Mouse (Mus musculus): ENCODE data around the gene Mertk. TPM values are rescaled to one million over a fixed set of nuclear protein-coding genes. Genes with fewer than 3 reads are reported as not detected.

The Mertk gene
- polyA plus RNA-seq, 1 experiment, result 9.2 TPM

DNA sequence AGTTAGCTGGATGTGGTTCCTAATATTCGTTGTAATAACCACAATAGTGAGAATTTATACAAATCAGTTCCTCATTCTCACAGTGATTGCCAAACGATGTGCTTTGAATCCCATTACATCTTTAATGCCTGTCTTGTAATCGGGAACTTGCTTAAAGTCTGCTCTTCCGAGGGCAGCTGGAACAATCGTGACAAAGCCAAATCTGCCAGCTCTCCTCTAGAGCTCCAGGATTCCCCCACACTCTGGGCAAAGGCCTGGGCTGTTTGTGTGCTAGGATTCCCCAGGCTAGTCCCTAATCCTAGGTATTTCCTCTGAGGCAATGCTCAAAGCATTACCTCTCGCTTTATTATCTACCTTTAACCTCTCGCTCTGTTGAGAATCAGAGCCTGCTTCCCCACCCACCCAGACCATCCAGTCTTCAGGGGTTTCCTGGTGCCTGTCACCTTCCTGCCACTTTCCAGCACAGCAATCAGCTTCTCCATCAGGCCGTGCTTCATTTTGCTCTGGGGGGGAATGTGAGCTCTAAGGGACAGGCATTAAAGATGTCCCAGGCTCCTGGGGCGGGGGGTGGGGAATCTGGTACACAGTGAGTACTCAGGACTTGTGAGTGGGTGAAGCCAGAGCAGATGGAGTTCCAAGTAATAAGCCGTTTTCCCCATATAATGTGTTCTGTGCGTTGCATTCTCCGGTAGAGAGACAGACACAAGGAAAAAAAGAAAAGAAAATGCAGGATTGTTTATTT lies 47.3 kb downstream of the Mertk start:
- no peaks in the 10 kb centered on the region for H3K27me3 ChIP-seq (ENCODE audit: control insufficient read depth, insufficient read depth, low read length)
- peaks cover 2% of the 10 kb centered on the region; the same call in 1 of the 2 replicates for H3K4me1 ChIP-seq (ENCODE audit: control insufficient read depth, insufficient read depth, insufficient read length)
- TF ChIP-seq CTCF (IDR thresholded peaks at IDR 0.05; ENCODE audit: extremely low read depth, insufficient read depth, insufficient read length, insufficient replicate concordance) (no peak), POLR2A (IDR thresholded peaks at IDR 0.05; ENCODE audit: low read depth, low read length) (no peak)
- H3K4me3 ChIP-seq (ENCODE audit: extremely low read depth, insufficient read depth, insufficient read length), result no peak overlapping the region
- DNase-seq (ENCODE audit: low read depth in 1 of 2, low spot score in 2 of 2), result no peak
- no peaks in the 10 kb centered on the region for H3K36me3 ChIP-seq (ENCODE audit: control insufficient read depth, insufficient read depth, low read length)
- 66% methylated on average over 12 of the region's 12 CpGs for WGBS
- H3K27ac ChIP-seq (ENCODE audit: insufficient read depth, low read length), result peak overlapping the region; percentile 58

DNA sequence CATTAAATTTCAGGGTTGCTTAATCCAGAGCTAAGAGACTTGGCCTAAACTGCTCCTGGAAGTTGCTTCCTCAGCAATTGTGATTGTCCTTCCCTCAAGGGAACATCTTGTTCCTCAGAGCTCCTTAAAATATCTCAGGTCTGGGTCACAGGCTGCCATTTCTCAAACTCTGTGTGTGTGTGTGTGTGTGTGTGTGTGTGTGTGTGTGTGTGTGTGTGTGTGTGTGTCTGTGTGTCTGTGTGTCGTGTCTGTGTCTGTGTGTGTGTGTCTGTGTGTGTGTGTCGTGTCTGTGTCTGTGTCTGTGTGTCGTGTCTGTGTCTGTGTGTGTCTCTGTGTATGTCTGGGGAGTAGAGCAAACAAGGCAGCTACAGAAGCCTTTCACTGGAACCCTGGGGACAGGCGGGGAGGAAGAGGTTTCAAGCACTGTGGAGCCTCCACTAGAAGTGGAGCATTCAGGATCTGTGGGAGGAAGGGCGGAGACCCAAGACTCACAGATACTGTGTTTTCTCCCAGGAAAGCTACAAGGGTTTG lies 47.9 kb downstream of the Mertk start:
- WGBS, result 74% methylated on average over 5 of the region's 5 CpGs
- DNase-seq (ENCODE audit: low read depth in 1 of 2, low spot score in 2 of 2), result no peak

DNA sequence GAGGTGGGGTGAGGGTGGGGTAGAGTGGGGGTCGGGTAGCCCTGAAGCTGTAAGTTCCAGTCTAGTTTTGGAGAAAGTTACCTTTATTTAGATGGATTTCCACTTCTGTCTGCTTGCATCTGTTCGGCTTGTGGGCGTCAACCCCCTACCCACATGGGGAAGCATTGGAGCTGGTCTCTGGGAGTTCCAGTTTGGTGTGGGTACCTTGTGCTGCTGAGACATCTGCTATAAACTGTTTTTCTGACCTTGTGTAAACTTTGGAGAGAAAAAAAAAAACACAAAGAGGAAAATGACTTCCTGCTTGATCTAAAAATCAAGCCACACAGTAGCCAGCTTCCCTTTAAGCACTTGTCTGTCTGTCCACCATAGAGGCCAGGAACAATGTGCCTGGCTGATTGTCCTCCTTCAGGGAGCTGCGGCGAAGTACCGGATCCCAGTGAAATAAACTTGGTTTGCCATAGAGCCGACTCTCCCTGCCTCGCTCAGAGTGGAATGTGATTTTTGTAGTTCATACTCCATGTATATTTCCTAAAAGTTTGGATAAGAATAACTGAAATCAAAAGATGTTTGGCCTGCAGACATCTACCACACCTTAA lies 48.8 kb downstream of the Mertk start:
- Histone ChIP-seq H3K36me3 (ENCODE audit: control insufficient read depth, insufficient read depth, low read length) (no peaks in the 10 kb centered on the region), H3K4me1 (ENCODE audit: control insufficient read depth, insufficient read depth, insufficient read length) (peaks cover 2% of the 10 kb centered on the region; the same call in 1 of the 2 replicates), H3K27ac (ENCODE audit: insufficient read depth, low read length) (peak overlapping the region; percentile 68; the same call in 1 of the 2 replicates), H3K4me3 (ENCODE audit: extremely low read depth, insufficient read depth, insufficient read length) (no peak overlapping the region), H3K27me3 (ENCODE audit: control insufficient read depth, insufficient read depth, low read length) (no peaks in the 10 kb centered on the region)
- no peak for DNase-seq (ENCODE audit: low read depth in 1 of 2, low spot score in 2 of 2)
- WGBS, result 54% methylated on average over 8 of the region's 8 CpGs
- TF ChIP-seq POLR2A (IDR thresholded peaks at IDR 0.05; ENCODE audit: low read depth, low read length), result no peak
- no peak for TF ChIP-seq CTCF (IDR thresholded peaks at IDR 0.05; ENCODE audit: extremely low read depth, insufficient read depth, insufficient read length, insufficient replicate concordance)

More for the DNA sequence above, 47.9 kb downstream of the Mertk start:
- peaks cover 2% of the 10 kb centered on the region; the same call in 1 of the 2 replicates for H3K4me1 ChIP-seq (ENCODE audit: control insufficient read depth, insufficient read depth, insufficient read length)
- no peak overlapping the region for H3K4me3 ChIP-seq (ENCODE audit: extremely low read depth, insufficient read depth, insufficient read length)
- no peaks in the 10 kb centered on the region for H3K36me3 ChIP-seq (ENCODE audit: control insufficient read depth, insufficient read depth, low read length)
- peak overlapping the region; percentile 68 for H3K27ac ChIP-seq (ENCODE audit: insufficient read depth, low read length)
- TF ChIP-seq CTCF (IDR thresholded peaks at IDR 0.05; ENCODE audit: extremely low read depth, insufficient read depth, insufficient read length, insufficient replicate concordance) (no peak), POLR2A (IDR thresholded peaks at IDR 0.05; ENCODE audit: low read depth, low read length) (no peak)
- no peaks in the 10 kb centered on the region for H3K27me3 ChIP-seq (ENCODE audit: control insufficient read depth, insufficient read depth, low read length)

DNA sequence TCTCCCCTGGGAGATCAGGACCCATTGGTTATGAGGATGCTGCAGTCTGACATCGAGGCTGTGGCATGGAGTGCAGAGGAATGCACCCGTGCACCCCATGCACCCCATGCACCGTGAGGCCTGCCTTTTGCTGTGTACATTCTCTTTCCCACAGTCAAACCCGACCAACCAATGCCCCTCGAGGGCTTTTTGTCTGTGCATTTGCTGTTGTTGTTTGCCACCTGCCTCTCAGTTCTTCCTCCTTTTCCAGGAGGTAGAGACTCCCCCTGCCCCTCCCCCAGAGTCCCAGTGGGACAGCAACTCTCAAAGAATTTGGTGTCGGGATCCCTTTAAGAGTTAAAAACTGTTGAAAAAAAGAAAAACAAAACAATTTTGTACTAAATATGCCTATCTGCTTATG lies 49.4 kb downstream of the Mertk start:
- Histone ChIP-seq H3K36me3 (ENCODE audit: control insufficient read depth, insufficient read depth, low read length) (no peaks in the 10 kb centered on the region), H3K27ac (ENCODE audit: insufficient read depth, low read length) (peak overlapping the region; percentile 47), H3K4me1 (ENCODE audit: control insufficient read depth, insufficient read depth, insufficient read length) (peaks cover 2% of the 10 kb centered on the region; the same call in 1 of the 2 replicates), H3K27me3 (ENCODE audit: control insufficient read depth, insufficient read depth, low read length) (no peaks in the 10 kb centered on the region), H3K4me3 (ENCODE audit: extremely low read depth, insufficient read depth, insufficient read length) (no peak overlapping the region)
- no peak for DNase-seq (ENCODE audit: low read depth in 1 of 2, low spot score in 2 of 2)
- 65% methylated on average over 6 of the region's 6 CpGs for whole genome bisulfite sequencing
- TF ChIP-seq POLR2A (IDR thresholded peaks at IDR 0.05; ENCODE audit: low read depth, low read length) (no peak), CTCF (IDR thresholded peaks at IDR 0.05; ENCODE audit: extremely low read depth, insufficient read depth, insufficient read length, insufficient replicate concordance) (no peak)

DNA sequence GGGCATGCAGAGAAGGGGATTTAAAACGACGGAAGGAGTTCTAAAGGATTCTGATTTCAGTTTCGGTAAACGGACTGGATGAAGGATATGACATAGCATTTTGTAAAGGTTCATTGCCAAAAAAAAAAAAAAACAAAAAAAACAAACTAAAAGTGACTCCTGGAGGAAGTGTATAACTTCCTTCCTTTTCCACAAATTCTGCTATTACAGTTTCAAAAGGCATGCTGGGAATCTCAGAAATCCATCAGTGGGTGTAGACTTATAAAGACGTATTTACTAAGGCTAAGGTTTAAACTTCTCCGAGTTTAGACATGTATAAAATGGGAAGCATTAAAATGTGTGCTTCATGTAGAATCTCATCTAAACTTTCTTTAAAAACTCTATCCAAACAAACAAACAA lies 52.3 kb downstream of the Mertk start:
- H3K36me3 ChIP-seq (ENCODE audit: control insufficient read depth, insufficient read depth, low read length), result no peaks in the 10 kb centered on the region
- H3K27ac ChIP-seq (ENCODE audit: insufficient read depth, low read length), result no peak overlapping the region
- H3K4me3 ChIP-seq (ENCODE audit: extremely low read depth, insufficient read depth, insufficient read length), result no peak overlapping the region
- TF ChIP-seq POLR2A (IDR thresholded peaks at IDR 0.05; ENCODE audit: low read depth, low read length), result no peak
- no peak for TF ChIP-seq CTCF (IDR thresholded peaks at IDR 0.05; ENCODE audit: extremely low read depth, insufficient read depth, insufficient read length, insufficient replicate concordance)
- no peak for DNase-seq (ENCODE audit: low read depth in 1 of 2, low spot score in 2 of 2)
- 28% methylated on average over 6 of the region's 6 CpGs for WGBS
- no peaks in the 10 kb centered on the region for H3K27me3 ChIP-seq (ENCODE audit: control insufficient read depth, insufficient read depth, low read length)
- peaks cover 2% of the 10 kb centered on the region; the same call in 1 of the 2 replicates for H3K4me1 ChIP-seq (ENCODE audit: control insufficient read depth, insufficient read depth, insufficient read length)

DNA sequence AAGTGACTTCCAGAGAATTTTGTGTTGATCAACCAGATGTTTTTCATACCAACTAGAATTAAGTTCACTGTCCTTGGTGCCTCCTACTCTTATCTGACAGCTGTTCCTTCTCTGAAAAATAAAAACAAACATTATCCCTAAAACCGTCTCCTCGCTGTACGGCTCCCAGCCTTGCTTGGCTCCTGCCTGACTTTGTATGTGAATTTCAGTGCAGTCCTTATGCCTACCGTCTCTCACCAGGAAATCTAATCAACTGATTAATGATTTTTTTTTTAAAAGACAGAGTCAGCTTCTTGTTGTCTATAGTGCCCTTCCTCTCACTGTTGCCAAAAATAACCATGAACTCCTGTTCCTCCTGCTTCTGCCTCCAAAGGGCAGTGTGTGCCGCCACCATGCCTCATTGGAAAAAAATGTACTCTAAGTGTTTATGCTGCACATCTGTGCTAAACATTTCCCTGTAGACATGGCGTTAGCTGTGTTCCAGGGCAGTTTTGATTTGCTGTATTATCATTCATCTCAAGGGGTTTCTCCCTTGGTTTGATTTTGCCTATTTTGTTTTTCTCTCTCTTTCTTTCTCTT lies 54.6 kb downstream of the Mertk start:
- WGBS, result 73% methylated on average over 6 of the region's 6 CpGs

More for the DNA sequence above, 54.6 kb downstream of the Mertk start:
- Histone ChIP-seq H3K4me3 (ENCODE audit: extremely low read depth, insufficient read depth, insufficient read length) (no peak overlapping the region), H3K36me3 (ENCODE audit: control insufficient read depth, insufficient read depth, low read length) (no peaks in the 10 kb centered on the region), H3K27ac (ENCODE audit: insufficient read depth, low read length) (no peak overlapping the region), H3K4me1 (ENCODE audit: control insufficient read depth, insufficient read depth, insufficient read length) (no peaks in the 10 kb centered on the region; the same call in 1 of the 2 replicates), H3K27me3 (ENCODE audit: control insufficient read depth, insufficient read depth, low read length) (no peaks in the 10 kb centered on the region)
- DNase-seq (ENCODE audit: low read depth in 1 of 2, low spot score in 2 of 2), result no peak
- TF ChIP-seq POLR2A (IDR thresholded peaks at IDR 0.05; ENCODE audit: low read depth, low read length), result no peak
- TF ChIP-seq CTCF (IDR thresholded peaks at IDR 0.05; ENCODE audit: extremely low read depth, insufficient read depth, insufficient read length, insufficient replicate concordance), result no peak

All from spleen, adult 2 months (tissue).